Mouse (Mus musculus): Measurements from ENCODE around the gene Wfdc1. TPM values are rescaled to one million over a fixed set of nuclear protein-coding genes. Genes with fewer than 3 reads are reported as not detected.

Wfdc1 gene
- total RNA-seq, 2 experiments from 2014 or later: not detected

DNA sequence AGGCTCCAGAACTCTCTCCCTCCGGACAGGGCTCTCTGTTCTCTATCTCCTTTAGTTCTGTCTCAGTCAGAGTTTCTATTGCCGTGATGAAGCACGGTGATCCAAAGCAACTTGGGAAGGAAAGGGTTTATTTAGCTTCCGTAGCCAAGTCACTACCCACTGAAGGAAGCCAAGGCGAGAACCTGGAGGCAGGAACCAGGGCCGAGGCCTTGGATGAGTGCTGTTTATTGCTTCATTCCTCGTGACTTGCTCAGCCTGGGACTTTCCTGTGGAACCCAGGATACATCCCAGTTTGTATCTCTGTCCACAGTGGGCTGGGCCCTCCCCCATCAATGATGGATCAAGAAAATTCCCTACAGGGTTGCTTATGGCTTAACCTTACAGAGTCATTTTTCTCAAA, 29.4 kb upstream of the Wfdc1 start:
- no peak for ATAC-seq (replicated peaks; ENCODE audit: low FRiP score, low TSS enrichment, poor library complexity, severe bottlenecking)

DNA sequence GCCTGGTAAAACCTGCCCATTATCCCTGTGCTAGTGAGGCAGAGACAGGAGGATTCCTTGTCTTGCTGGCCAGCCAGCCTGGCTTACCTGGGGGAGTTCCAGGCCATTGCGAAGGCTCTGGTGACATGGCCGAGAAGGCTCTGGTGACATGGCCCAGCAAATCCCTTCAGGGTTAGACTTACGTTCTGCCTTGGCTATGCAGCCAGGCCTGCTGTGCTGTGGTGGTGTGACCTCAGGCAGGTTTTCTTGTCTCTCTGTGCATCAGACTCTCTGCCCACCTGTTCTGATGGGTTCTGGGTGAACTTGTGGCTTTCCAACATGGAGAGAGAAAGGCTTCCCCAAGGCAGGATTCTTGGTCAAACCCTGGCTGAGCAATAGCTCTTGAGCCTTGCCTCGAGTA, 28.8 kb upstream of the Wfdc1 start:
- ATAC-seq (replicated peaks; ENCODE audit: low FRiP score, low TSS enrichment, poor library complexity, severe bottlenecking): no peak

DNA sequence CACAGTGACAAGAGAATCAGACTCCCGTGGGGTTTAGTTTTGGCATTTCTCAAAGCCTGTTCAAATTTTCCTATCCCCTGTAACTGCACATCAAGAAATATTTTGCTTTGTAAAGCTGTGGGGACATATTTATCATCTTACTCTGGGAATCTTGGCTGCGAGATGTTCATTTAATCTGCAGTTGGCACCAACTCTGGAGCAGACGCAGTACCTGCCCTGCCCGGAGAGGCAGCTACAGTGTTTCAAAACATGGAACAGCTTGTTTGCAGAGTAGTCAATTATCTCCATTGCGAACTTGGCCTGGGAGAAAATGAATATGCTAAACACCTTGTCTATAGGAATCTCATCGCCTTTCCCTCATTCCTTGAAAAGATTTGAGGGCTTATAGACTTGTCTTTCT, 27.9 kb upstream of the Wfdc1 start:
- no peak for ATAC-seq (replicated peaks; ENCODE audit: low FRiP score, low TSS enrichment, poor library complexity, severe bottlenecking)

DNA sequence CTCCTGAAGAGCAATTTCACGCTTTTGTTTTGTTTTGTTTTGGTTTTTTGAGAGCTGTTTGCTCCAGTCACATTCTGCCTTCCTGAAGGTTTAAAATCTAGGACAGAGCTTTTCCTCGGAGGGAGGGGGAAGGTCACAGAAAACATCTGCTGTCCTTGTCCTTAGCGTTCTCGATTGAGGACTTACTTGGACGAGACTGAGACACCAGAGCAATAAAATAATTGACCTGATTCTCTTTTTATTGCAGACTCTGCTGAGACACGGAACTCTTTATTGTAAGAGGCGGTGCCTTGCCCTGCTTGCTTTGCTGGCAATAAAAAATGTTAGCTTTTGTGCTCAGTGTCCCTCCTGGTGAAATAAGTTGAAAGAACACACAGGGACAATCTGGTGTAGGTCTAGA, 26.4 kb upstream of the Wfdc1 start:
- no peak for ATAC-seq (replicated peaks; ENCODE audit: low FRiP score, low TSS enrichment, poor library complexity, severe bottlenecking)

DNA sequence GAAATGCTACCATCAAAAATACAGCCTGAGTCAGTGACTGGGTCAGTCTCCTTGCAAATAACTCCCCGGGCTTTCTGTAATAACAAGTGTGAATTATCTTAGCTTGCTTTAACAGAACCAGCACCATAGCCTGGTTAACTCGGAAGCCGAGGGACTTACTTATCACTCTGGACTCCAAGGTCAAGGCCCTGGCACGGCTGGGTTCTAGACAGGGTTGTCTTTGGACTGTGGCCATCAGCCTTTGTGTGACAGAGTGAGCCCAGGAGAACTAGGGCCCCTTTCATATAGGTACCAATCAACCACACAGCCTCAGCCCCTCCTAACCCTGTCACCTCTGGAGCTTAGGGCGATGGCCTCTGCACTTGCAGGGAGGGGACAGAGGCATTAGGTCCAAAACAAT, 25.1 kb upstream of the Wfdc1 start:
- no peak for ATAC-seq (replicated peaks; ENCODE audit: low FRiP score, low TSS enrichment, poor library complexity, severe bottlenecking)

DNA sequence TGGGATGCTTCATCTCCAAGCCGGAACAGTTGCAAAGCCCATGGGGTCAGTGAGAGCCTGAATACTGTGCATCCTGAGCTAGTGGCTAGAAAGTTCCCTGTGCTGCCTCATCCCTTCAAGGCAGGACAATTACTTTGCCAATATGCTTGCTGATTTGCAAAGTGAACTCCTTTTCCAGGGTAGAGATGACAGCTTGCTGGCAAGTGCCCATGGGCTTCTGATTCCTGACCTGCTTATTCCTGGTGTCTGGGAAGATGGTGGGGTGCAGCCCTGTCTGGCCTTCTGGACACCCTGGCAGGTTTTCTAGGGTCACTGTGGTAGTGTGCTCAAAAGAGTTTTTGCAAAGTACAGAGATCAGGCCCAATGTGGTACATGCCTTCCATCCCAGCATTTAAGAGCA, 23.2 kb upstream of the Wfdc1 start:
- no peak for ATAC-seq (replicated peaks; ENCODE audit: low FRiP score, low TSS enrichment, poor library complexity, severe bottlenecking)

DNA sequence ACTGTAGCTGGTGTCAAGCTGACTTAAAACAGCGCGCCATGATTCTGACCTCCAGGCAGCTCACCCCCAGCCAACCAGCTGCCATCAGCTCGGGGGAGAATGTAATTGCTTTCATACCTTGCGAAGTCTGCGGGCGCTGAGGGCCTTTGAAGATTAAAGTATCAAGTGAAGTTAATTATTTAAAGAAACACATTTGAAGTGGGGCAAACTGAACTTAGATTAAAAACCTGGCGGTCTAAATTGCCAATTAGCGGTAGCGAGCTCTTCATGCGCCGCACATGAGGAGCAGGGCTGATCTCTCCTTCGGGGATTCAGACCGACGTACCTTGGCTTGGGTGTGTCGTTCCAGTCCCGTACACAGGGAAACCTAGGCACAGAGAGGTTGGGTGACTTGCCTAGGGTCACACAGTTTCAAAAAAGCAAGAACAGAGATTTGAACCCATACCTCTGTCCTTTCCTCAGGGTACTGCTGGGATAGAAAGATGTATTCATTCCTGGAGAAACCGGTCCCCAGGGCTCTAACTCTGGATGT, 21.7 kb upstream of the Wfdc1 start:
- ATAC-seq (replicated peaks; ENCODE audit: low FRiP score, low TSS enrichment, poor library complexity, severe bottlenecking): no peak

DNA sequence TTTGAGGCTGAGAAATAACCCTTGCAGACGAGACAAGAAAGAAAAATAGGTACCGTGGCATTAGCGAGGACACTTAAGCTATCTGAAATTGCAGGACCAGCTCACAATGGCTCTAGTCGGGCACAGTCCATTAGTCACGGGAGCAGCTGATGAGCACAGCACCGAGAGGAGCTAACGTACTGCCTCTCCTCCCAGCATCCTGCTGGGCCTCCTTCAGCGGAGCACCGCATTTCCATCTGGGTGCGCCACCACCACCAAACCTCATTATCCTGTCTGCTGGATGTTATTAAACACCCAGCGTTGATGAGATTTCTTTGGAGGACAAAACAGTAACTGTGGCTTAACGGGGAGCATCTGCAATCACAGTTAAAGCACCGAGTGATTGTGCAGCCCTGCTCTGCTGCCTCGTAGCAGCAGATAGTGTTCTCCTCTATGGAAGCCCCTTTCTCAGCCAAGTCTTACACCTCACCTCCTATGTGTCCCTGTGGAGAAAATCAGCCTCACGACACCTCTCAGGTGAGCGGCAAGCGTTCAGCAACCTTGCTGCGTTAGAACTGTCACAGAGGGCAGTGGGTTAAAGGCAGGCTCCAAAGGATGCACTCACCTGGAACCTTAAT, 21.1 kb upstream of the Wfdc1 start:
- ATAC-seq (replicated peaks; ENCODE audit: low FRiP score, low TSS enrichment, poor library complexity, severe bottlenecking): no peak

DNA sequence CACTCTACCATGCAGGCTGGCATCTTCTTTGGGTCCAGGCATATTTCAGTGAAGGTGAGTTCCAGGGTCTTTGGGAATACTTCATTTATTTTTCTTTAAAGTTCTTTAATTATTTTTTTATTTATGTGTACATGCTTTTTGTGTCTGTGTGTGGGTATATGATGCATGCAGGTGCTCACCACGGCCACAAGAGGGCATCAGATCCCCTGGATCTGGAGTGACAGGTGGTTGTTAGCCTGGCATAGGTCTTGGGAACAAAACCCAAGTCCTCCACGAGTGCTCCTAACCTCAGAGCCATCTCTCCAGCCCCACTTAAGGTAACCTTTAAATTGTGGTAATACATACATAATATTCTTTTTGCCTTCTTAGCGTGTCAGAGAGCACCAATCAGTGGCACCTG, 20.0 kb upstream of the Wfdc1 start:
- no peak for ATAC-seq (replicated peaks; ENCODE audit: low FRiP score, low TSS enrichment, poor library complexity, severe bottlenecking)

DNA sequence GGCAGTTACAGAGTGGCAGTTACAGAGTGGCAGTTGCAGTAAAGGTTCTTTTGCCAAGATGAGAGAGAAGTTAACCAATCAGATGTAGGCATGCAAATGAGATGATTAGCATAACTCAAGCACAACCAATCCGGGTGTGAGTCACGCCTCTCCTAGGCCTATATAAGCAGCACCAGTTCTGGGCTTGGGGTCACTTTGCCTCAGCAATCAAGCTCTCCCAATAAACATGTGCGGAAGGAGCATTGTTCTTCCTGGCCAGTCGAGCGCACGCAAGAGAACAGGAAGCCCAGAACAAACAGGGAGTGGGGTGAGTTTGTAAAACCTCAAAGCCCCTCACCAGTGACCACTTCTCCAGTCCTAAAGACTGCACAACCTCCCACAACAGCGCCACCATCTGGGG, 19.3 kb upstream of the Wfdc1 start:
- ATAC-seq (replicated peaks; ENCODE audit: low FRiP score, low TSS enrichment, poor library complexity, severe bottlenecking): no peak

DNA sequence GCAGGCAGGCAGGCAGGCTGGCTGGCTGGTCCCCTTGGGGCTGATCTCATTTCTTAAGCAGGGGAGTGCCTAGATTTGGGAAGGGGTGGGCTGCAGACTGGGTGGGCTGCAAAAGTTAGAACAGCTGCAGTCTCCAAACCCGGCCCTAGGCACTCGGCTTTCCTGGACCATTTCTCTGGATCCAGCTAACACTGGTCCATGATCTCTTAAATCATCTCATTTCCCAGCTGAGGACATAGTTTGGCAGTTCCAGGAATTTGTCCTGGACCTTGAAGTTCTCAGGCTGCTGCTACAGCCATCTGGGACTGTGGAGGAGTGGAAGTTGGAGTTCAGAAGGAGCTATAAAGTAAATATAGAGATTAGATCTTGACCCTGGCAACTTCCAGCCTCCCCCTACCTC, 14.8 kb upstream of the Wfdc1 start:
- no peak for ATAC-seq (replicated peaks; ENCODE audit: low FRiP score, low TSS enrichment, poor library complexity, severe bottlenecking)

DNA sequence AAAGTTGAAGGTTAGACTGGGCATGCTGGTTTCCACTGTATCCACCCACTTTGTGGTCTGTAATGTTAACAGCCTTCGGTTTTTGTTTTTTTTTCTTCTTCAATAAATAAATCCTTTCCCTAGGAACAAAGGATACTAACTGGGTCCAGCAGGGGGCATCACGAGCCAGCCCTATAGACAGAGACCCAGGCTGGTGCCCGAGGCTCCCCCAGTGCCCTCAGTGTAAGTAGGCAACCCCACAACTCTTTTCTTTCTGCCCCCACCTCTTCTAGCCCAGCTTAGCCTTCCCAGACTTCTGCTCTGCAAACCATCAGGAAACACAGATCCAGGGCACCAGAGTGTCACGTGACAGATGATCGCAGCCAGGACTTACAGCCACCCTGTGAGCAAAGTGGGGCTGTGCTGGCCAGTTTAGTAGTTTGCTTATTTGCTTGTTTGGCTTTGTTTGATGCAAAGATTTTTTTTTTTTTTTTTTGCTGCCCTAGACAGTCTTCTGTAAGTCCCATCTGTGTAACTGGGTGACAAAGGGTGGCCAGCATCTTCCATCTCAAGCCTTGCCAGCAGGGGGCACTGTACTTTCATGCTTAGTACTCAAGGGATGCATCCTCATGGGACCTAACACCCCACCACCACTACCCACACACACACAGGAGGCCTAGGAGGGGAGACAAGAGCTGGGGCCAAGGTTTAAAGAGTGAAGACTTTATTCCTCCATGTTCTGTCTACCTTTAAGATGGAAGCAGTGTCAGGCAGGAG, 9.3 kb upstream of the Wfdc1 start:
- ATAC-seq (replicated peaks; ENCODE audit: low FRiP score, low TSS enrichment, poor library complexity, severe bottlenecking): peak; percentile 57

DNA sequence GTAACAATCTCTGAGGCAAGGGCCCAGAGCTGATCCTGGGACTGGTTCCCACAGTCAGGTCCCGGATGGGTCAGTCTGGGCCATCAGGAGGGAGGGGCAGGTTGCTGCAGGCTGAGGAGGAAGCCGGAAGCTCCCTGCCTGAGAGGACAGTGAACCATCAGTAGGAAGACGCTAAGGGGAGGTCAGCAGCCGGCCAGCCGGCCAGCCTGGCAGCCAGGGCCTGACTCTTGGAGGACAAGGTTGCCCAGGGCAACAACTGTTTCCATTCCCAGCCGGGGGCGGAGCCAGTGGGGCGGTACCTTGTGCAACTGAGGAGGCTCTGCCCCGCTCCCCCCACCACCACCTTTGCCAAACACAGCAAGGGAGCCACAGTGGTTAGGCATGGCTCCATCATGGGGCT, 5.1 kb upstream of the Wfdc1 start:
- ATAC-seq (replicated peaks; ENCODE audit: low FRiP score, low TSS enrichment, poor library complexity, severe bottlenecking): no peak

DNA sequence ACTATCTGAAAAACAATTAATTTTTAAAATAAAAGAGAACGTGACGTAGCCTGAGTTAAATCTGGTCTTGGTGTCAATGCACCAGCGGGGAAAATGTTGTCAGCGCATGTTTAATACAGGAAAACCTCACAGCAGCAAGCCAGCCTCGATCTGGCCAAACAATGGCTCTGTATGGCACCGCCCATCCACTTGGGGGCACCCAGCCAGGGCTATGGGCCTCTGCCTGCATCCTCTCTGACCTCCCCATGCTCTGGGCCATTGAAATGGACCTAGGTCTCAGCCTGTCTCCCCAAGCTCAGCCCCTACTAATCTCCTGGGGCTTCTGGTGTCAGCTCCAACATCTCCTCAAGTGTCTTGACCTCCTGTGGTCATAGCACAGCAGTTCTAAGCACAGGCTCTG, 4.3 kb upstream of the Wfdc1 start:
- no peak for ATAC-seq (replicated peaks; ENCODE audit: low FRiP score, low TSS enrichment, poor library complexity, severe bottlenecking)

DNA sequence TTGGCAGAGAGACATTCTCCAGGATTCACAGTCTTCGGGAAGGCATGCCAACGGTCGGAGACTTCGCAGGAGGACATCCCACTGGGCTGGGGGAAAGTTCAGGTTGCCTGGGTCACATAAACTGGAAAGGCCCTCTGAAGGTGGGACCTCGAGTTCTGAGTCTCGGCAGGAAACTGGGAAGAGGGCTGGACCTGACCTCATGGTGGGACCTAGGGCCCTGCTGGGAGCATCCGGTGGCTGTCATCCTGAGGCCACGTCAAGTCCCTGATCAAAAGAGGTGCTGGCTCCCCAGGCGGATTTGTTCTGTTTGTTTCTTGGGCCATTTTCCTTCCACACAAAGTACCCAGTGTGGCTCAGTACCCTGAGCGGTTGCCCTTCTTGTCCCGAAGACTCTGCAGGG, 2.7 kb upstream of the Wfdc1 start:
- no peak for ATAC-seq (replicated peaks; ENCODE audit: low FRiP score, low TSS enrichment, poor library complexity, severe bottlenecking)

DNA sequence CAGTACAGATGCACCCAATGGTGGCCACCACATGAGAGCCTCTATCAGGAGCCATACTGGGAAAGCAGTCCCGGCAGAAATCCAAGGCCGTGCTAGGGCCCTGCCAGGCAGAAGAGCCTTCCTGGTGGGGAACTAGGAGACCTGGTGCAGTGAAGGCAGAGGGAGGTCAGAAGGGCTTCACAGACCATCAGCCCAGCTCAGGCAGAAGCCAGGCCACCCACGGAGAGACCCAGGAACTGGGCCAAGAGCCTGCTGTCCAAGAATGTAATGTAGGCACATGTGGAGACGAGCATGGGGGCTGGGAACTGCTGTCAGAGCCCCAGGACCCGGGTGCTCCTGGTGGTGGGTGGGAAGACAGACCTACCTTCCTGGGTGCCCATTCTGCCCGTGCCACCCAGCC, 895 bp upstream of the Wfdc1 start:
- ATAC-seq (replicated peaks; ENCODE audit: low FRiP score, low TSS enrichment, poor library complexity, severe bottlenecking): no peak

DNA sequence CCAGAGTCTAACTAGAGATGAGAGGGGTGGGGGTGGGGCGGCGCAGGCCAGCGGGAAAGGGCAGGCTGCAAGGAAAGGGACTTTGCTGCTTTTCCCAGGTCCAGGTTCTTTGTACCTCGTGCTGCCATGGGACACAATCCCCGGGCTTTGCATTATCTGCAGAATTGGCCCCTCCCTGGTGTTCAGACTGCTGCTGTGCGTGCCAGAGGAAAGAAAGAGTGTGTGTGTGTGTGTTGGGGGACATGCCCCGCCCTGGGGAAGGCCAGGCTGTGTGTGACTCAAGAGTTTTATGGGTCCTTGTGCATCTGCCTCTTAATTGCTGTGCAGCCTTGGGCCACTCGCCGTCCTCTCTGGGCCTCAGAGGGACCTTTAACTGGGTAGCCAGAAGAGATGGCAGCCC, 2.3 kb downstream of the Wfdc1 start:
- ATAC-seq (replicated peaks; ENCODE audit: low FRiP score, low TSS enrichment, poor library complexity, severe bottlenecking): no peak

DNA sequence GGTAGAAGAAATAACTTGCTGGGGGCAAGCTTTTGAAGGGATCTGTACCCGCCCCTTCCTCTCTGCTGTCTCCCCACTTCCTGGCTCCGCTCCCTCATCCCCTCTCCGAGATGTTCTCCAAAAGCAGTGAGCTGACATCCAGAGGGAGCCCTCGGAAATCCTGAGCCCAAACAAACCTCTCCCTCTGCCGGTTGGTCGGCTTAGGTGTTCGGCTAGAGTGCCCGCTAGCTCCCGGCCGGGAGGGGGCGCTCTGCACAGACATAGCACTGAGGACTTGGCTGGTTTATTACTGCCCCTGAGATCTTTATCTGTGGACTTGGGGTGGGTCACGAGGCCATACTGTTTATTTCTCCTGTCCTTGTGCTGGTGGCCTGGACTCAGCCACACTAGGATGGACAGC, 3.1 kb downstream of the Wfdc1 start:
- no peak for ATAC-seq (replicated peaks; ENCODE audit: low FRiP score, low TSS enrichment, poor library complexity, severe bottlenecking)

DNA sequence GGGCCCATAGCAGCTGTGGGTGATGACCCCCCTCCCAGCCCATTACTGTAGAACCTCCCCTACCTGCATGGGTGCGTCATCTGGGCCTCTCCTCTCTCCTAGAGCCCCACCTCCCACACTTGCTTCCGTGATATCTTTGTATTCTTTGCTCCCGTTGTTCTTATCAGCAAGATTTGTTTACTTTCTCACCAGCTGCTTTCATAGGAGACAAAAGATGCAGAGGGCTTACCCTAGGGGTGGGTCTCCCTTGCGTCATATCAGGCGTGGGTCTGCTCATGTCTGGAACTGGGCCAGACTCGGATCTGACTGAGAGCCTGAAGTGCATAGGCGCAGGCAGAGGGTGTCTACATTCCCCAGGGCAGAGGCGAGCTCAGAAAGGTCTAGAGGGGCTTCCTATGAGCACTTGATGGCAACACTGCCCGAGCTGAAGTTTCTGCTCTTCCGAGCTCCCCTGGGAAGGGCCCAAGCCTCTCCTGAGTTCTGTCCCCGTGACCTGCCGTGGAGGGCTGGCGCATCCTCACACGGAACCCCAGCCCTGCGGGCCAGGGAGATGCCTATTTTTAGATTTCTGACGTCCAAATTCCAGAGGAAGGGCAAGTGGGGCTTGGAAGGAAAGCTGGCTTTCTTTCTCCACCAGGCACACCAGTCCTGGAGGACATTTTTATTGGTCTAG, 4.4 kb downstream of the Wfdc1 start:
- ATAC-seq (replicated peaks; ENCODE audit: low FRiP score, low TSS enrichment, poor library complexity, severe bottlenecking): no peak

DNA sequence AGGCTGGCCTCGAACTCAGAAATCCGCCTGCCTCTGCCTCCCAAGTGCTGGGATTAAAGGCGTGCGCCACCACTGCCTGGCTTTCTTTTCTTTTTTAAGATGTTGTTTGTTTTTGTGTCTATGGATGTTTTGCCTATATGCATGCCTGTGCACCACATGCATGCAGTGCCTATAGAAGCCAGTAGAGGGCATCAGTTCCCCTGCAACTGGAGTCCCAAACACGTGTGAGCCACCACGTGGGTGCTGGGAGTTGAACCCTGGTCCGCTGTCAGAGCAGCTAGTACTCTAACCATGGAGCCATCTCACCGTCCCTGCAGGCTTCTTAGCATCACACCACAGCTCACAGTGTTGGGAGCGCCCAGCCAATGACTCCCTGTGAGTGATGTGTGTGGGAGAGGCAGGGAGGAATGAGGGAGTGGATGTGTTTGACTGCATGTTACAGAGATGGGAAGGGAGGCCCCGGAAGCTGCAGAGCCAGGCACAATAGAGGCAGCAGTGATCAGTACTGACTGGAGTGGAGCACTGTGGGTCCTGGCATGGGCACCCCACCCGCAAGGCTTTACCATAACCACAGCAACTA, 7.9 kb downstream of the Wfdc1 start:
- ATAC-seq (replicated peaks; ENCODE audit: low FRiP score, low TSS enrichment, poor library complexity, severe bottlenecking): no peak

All from megakaryocyte-erythroid progenitor cell, adult 5-6 weeks (primary cell).